Mouse (Mus musculus): ENCODE data around the gene Fam168a.
"Not testable (repeated sequence)": the region's sequence is repeated elsewhere in the genome, so short reads cannot be mapped to it uniquely, and the experiment has no call there.

The Fam168a gene

GRCm38 (mm10) chr7:100706883-100707480 is 547 bp downstream of the Fam168a start:
- in situ Hi-C loops (cut with MboI) = no loop called here

- in situ Hi-C loops (cut with MboI) = no loop called here
Measured at GRCm38 (mm10) chr7:100718741-100719140, 12.3 kb downstream of the Fam168a start.

GRCm38 (mm10) chr7:100722268-100722667 is 15.8 kb downstream of the Fam168a start:
- in situ Hi-C loops (cut with MboI) = no loop called here

GRCm38 (mm10) chr7:100723453-100724294 is 17.2 kb downstream of the Fam168a start:
- in situ Hi-C loops (cut with MboI) = no loop called here

GRCm38 (mm10) chr7:100727538-100728085 is 21.2 kb downstream of the Fam168a start:
- in situ Hi-C loops (cut with MboI) = no loop called here

GRCm38 (mm10) chr7:100729778-100730177 is 23.3 kb downstream of the Fam168a start:
- in situ Hi-C loops (cut with MboI) = no loop called here

- in situ Hi-C loops (cut with MboI) = no loop called here
Measured at GRCm38 (mm10) chr7:100732341-100733050, 26.1 kb downstream of the Fam168a start.

GRCm38 (mm10) chr7:100733051-100733813 is 26.8 kb downstream of the Fam168a start:
- in situ Hi-C loops (cut with MboI) = no loop called here

- in situ Hi-C loops (cut with MboI) = no loop called here
Measured at GRCm38 (mm10) chr7:100734201-100734600, 27.8 kb downstream of the Fam168a start.

GRCm38 (mm10) chr7:100734905-100735304 is 28.5 kb downstream of the Fam168a start:
- in situ Hi-C loops (cut with MboI) = not testable (repeated sequence)

- in situ Hi-C loops (cut with MboI) = no loop called here
Measured at GRCm38 (mm10) chr7:100736131-100736530, 29.7 kb downstream of the Fam168a start.

- in situ Hi-C loops (cut with MboI) = no loop called here
Measured at GRCm38 (mm10) chr7:100744372-100744771, 37.9 kb downstream of the Fam168a start.

- in situ Hi-C loops (cut with MboI) = no loop called here
Measured at GRCm38 (mm10) chr7:100750101-100750500, 43.7 kb downstream of the Fam168a start.

- in situ Hi-C loops (cut with MboI) = no loop called here
Measured at GRCm38 (mm10) chr7:100758718-100759117, 52.3 kb downstream of the Fam168a start.

- in situ Hi-C loops (cut with MboI) = no loop called here
Measured at GRCm38 (mm10) chr7:100762726-100763125, 56.3 kb downstream of the Fam168a start.

- in situ Hi-C loops (cut with MboI) = no loop called here
Measured at GRCm38 (mm10) chr7:100767568-100767967, 61.1 kb downstream of the Fam168a start.

- in situ Hi-C loops (cut with MboI) = no loop called here
Measured at GRCm38 (mm10) chr7:100768009-100768408, 61.6 kb downstream of the Fam168a start.

- in situ Hi-C loops (cut with MboI) = no loop called here
Measured at GRCm38 (mm10) chr7:100769534-100770083, 63.2 kb downstream of the Fam168a start.

GRCm38 (mm10) chr7:100770669-100771341 is 64.4 kb downstream of the Fam168a start:
- in situ Hi-C loops (cut with MboI) = no loop called here

GRCm38 (mm10) chr7:100774189-100774588 is 67.8 kb downstream of the Fam168a start:
- in situ Hi-C loops (cut with MboI) = no loop called here

GRCm38 (mm10) chr7:100775810-100776209 is 69.4 kb downstream of the Fam168a start:
- in situ Hi-C loops (cut with MboI) = no loop called here
